Mouse (Mus musculus) CH12.LX (cell line): ENCODE measurements at regions not wholly inside any gene's neighbourhood (a gene's known extent, or its start where the extent isn't known, plus 50 kb on each side); places are given as distances from the start of the nearest gene placed in this dataset.
A peak's percentile ranks its signal among the peaks of the same experiment; 100 is the strongest.

Experiments
- DNase-seq: peaks from one replicate; pipeline ENCODE4 v3.0.0-alpha.2; 2013; ENCODE audit errors: extremely low read depth
- H3K27ac ChIP-seq: 2 replicates; pipeline ENCODE4 v1.5.1; 2012; ENCODE audit warnings: low read depth, mild to moderate bottlenecking, control low read depth, moderate library complexity; ENCODE audit not compliant: insufficient read depth
- H3K27me3 ChIP-seq: replicated peaks from 2 replicates; pipeline ENCODE3; 2012; ENCODE audit warnings: inconsistent platforms
- H3K36me3 ChIP-seq, 2 experiments: replicated peaks in 1 of 2; 2 replicates each; pipeline versions ENCODE3 to v1.6.1; 2012; ENCODE audit warnings: inconsistent platforms in 1 of 2, low read length in 1 of 2, mild to moderate bottlenecking in 1 of 2, mixed read lengths in 1 of 2, moderate library complexity in 1 of 2; ENCODE audit not compliant: control insufficient read depth in 1 of 2, insufficient read depth in 1 of 2
- H3K4me1 ChIP-seq, 2 experiments: 2 replicates each; pipeline ENCODE4 v1.6.1; 2012; ENCODE audit warnings: inconsistent platforms in 1 of 2, moderate library complexity in 1 of 2; ENCODE audit not compliant: insufficient read depth in 2 of 2, control insufficient read depth in 1 of 2
- H3K4me2 ChIP-seq: 2 replicates; pipeline ENCODE4 v1.6.1; 2012; ENCODE audit warnings: low read depth, mild to moderate bottlenecking, control low read depth; ENCODE audit not compliant: poor library complexity, insufficient read depth, severe bottlenecking
- H3K4me3 ChIP-seq, 3 experiments: fragments of 150-350 bp in 1 of 3; sonication (generic) in 1 of 3; replicated peaks in 1 of 3; 2 replicates each; pipeline versions ENCODE3 to v1.5.1; 2011 to 2012; ENCODE audit warnings: low read depth in 2 of 3, low read length in 2 of 3, mild to moderate bottlenecking in 2 of 3, moderate library complexity in 2 of 3, control low read depth in 1 of 3, improper control_type of control experiment in 1 of 3, inconsistent platforms in 1 of 3, mixed read lengths in 1 of 3; ENCODE audit not compliant: poor library complexity in 1 of 3
- H3K79me2 ChIP-seq: replicated peaks from 2 replicates; pipeline ENCODE4 v1.6.1; 2012; ENCODE audit warnings: mild to moderate bottlenecking, moderate library complexity; ENCODE audit not compliant: control insufficient read depth, poor library complexity, insufficient read depth, severe bottlenecking; ENCODE audit errors: extremely low read depth
- H3K9ac ChIP-seq: 2 replicates; pipeline ENCODE4 v1.6.1; 2012; ENCODE audit warnings: low read depth, mild to moderate bottlenecking, control low read depth, moderate library complexity; ENCODE audit not compliant: insufficient read depth
- H3K9me3 ChIP-seq: replicated peaks from 2 replicates; pipeline ENCODE3; 2012; ENCODE audit warnings: low read length, inconsistent platforms, mixed read lengths
- BHLHE40 ChIP-seq: IDR thresholded peaks from 2 replicates; pipeline ENCODE4 v1.6.1; 2011; ENCODE audit warnings: mild to moderate bottlenecking, low read depth, low read length, improper control_type of control experiment
- CHD2 ChIP-seq: IDR thresholded peaks from 2 replicates; pipeline ENCODE4 v1.6.1; 2011; ENCODE audit warnings: low read length, improper control_type of control experiment
- CTCF ChIP-seq, 2 experiments: IDR thresholded peaks in 1 of 2; conservative IDR thresholded peaks in 1 of 2; 2 replicates each; pipeline ENCODE4 v1.5.1; 2011 to 2012; ENCODE audit warnings: low read depth in 2 of 2, low read length in 2 of 2, improper control_type of control experiment in 1 of 2, inconsistent platforms in 1 of 2, mild to moderate bottlenecking in 1 of 2, moderate library complexity in 1 of 2
- ELF1 ChIP-seq: IDR thresholded peaks from 2 replicates; pipeline ENCODE4 v1.6.1; 2014; ENCODE audit warnings: low read depth, mild to moderate bottlenecking, inconsistent platforms, low read length, improper control_type of control experiment
- ETS1 ChIP-seq: conservative IDR thresholded peaks from 2 replicates; pipeline ENCODE4 v1.6.1; 2012; ENCODE audit warnings: low read depth, mild to moderate bottlenecking, inconsistent platforms, low read length, improper control_type of control experiment, moderate library complexity
- GABPA ChIP-seq: IDR thresholded peaks from 2 replicates; pipeline ENCODE4 v1.6.1; 2012; ENCODE audit warnings: low read depth, low read length, improper control_type of control experiment, inconsistent platforms; ENCODE audit not compliant: insufficient replicate concordance
- IRF4 ChIP-seq: IDR thresholded peaks from 2 replicates; pipeline ENCODE4 v1.6.1; 2014; ENCODE audit warnings: low read depth, mild to moderate bottlenecking, inconsistent platforms, low read length, improper control_type of control experiment
- JUN ChIP-seq: IDR thresholded peaks from 2 replicates; pipeline ENCODE4 v1.6.1; 2011; ENCODE audit warnings: low read depth, mild to moderate bottlenecking, low read length, improper control_type of control experiment, moderate library complexity; ENCODE audit not compliant: insufficient read depth
- JUND ChIP-seq: conservative IDR thresholded peaks from 2 replicates; pipeline ENCODE4 v1.6.1; 2011; ENCODE audit warnings: low read depth, low read length, improper control_type of control experiment
- KAT2A ChIP-seq: IDR thresholded peaks from 2 replicates; pipeline ENCODE4 v1.6.1; 2012; ENCODE audit warnings: low read length, improper control_type of control experiment, inconsistent platforms; ENCODE audit not compliant: insufficient replicate concordance
- MAZ ChIP-seq: IDR thresholded peaks from 2 replicates; pipeline ENCODE4 v1.6.1; 2012; ENCODE audit warnings: low read depth, mild to moderate bottlenecking, inconsistent platforms, low read length, improper control_type of control experiment, moderate library complexity
- MEF2A ChIP-seq: IDR thresholded peaks from 2 replicates; pipeline ENCODE4 v1.6.1; 2014; ENCODE audit warnings: low read depth, mild to moderate bottlenecking, inconsistent platforms, low read length, improper control_type of control experiment, borderline replicate concordance
- NELFE ChIP-seq: IDR thresholded peaks from 2 replicates; pipeline ENCODE4 v1.6.1; 2011; ENCODE audit warnings: low read depth, low read length, improper control_type of control experiment
- RAD21 ChIP-seq: IDR thresholded peaks from 2 replicates; pipeline ENCODE4 v1.6.1; 2011; ENCODE audit warnings: low read depth, mild to moderate bottlenecking, low read length, improper control_type of control experiment, moderate library complexity
- SIN3A ChIP-seq: IDR thresholded peaks from 2 replicates; pipeline ENCODE4 v1.6.1; 2012; ENCODE audit warnings: low read length, improper control_type of control experiment, inconsistent platforms
- SMC3 ChIP-seq: IDR thresholded peaks from 2 replicates; pipeline ENCODE4 v1.6.1; 2011; ENCODE audit warnings: low read depth, low read length, improper control_type of control experiment
- TCF12 ChIP-seq: IDR thresholded peaks from 2 replicates; pipeline ENCODE4 v1.6.1; 2014; ENCODE audit warnings: low read depth, mild to moderate bottlenecking, inconsistent platforms, low read length, improper control_type of control experiment
- UBTF ChIP-seq: IDR thresholded peaks from 2 replicates; pipeline ENCODE4 v1.6.1; 2012; ENCODE audit warnings: low read depth, mild to moderate bottlenecking, inconsistent platforms, low read length, improper control_type of control experiment, moderate library complexity
- USF1 ChIP-seq: IDR thresholded peaks from 2 replicates; pipeline ENCODE4 v1.6.1; 2014; ENCODE audit warnings: low read depth, mild to moderate bottlenecking, inconsistent platforms, low read length, improper control_type of control experiment
- ZC3H11A ChIP-seq: IDR thresholded peaks from 2 replicates; pipeline ENCODE4 v1.6.1; 2012; ENCODE audit warnings: low read depth, mild to moderate bottlenecking, inconsistent platforms, low read length, improper control_type of control experiment
- dilution Hi-C: fragments of 300-500 bp; cut with MboI; formaldehyde crosslinking; loops from 2 replicates; pipeline ENCODE4 v1.14.3; 2020; ENCODE audit warnings: low sequenced_read_pairs; ENCODE audit not compliant: extremely low pct_unique_long_range_greater_than_20kb, extremely low pct_ligation_motif_present
- in situ Hi-C: fragments of 300-500 bp; cut with MboI; formaldehyde crosslinking; loops from 3 replicates; pipeline ENCODE4 v1.14.3; 2019; ENCODE audit warnings: low sequenced_read_pairs, low pct_ligation_motif_present, low pct_unique_long_range_greater_than_20kb, mixed read lengths

- no peaks in the 10 kb centered on the region for H3K27me3 ChIP-seq
- H3K9me3 ChIP-seq: no peaks in the 10 kb centered on the region
- H3K9ac ChIP-seq: no peak overlapping the region
- H3K36me3 ChIP-seq: no peaks in the 10 kb centered on the region
- H3K4me1 ChIP-seq: no peaks in the 10 kb centered on the region; a peak in 1 of 4 replicates
- no peak overlapping the region for H3K4me3 ChIP-seq
- in situ Hi-C loops (no loop called here), dilution Hi-C loops (no loop called here)
- peak overlapping the region; percentile 39; the same call in 1 of the 2 replicates for H3K4me2 ChIP-seq
- no peak for TF ChIP-seq USF1
- peak; percentile 62 for TF ChIP-seq RAD21
- TF ChIP-seq SIN3A: no peak
- TF ChIP-seq MEF2A: no peak
- TF ChIP-seq SMC3: peak; percentile 76
- no peak for TF ChIP-seq UBTF
- peak; percentile 58 to 77; a peak in 3 of 4 replicates for TF ChIP-seq CTCF (conservative IDR thresholded peaks at IDR 0.05 in 1 of 2, IDR thresholded peaks at IDR 0.05 in 1 of 2; ENCODE audit: low read depth in 2 of 2, low read length in 2 of 2)
- peak; percentile 43 for DNase-seq
- no peaks in the 10 kb centered on the region for H3K79me2 ChIP-seq
- no peak overlapping the region for H3K27ac ChIP-seq
Observed at GRCm38 (mm10) chr5:91198620-91199019, 59.2 kb downstream of the Areg start.

- in situ Hi-C loops (no loop called here), dilution Hi-C loops (no loop called here)
- no peak for TF ChIP-seq RAD21
- peak; percentile 38; the same call in 1 of the 2 replicates for TF ChIP-seq BHLHE40
- TF ChIP-seq MAZ: no peak
- no peak for TF ChIP-seq IRF4
- no peak for TF ChIP-seq NELFE
- no peak for TF ChIP-seq GABPA
- no peak for DNase-seq
- no peaks in the 10 kb centered on the region; a peak in 1 of 4 replicates for H3K4me1 ChIP-seq
- no peaks in the 10 kb centered on the region for H3K27me3 ChIP-seq
- H3K9ac ChIP-seq: no peak overlapping the region
- no peak overlapping the region for H3K4me3 ChIP-seq
- no peak overlapping the region for H3K27ac ChIP-seq
- H3K79me2 ChIP-seq: no peaks in the 10 kb centered on the region
- no peak overlapping the region for H3K4me2 ChIP-seq
- no peaks in the 10 kb centered on the region for H3K9me3 ChIP-seq
- H3K36me3 ChIP-seq: no peaks in the 10 kb centered on the region
Observed at GRCm38 (mm10) chr5:91200448-91200847, 61.0 kb downstream of the Areg start.

- dilution Hi-C loops: no loop called here
- in situ Hi-C loops: no loop called here
Observed at GRCm38 (mm10) chr5:91204225-91205005, 65.0 kb downstream of the Areg start.

More at GRCm38 (mm10) chr5:91204225-91205005, 65.0 kb downstream of the Areg start:
- peaks cover 0 to 9% of the 10 kb centered on the region in 2 experiments; a peak in 2 of 4 replicates for H3K4me1 ChIP-seq
- H3K9me3 ChIP-seq: no peaks in the 10 kb centered on the region
- H3K36me3 ChIP-seq: no peaks in the 10 kb centered on the region
- H3K27ac ChIP-seq: no peak overlapping the region
- TF ChIP-seq KAT2A: no peak
- TF ChIP-seq ETS1: no peak
- no peak for TF ChIP-seq CTCF (conservative IDR thresholded peaks at IDR 0.05 in 1 of 2, IDR thresholded peaks at IDR 0.05 in 1 of 2; ENCODE audit: low read depth in 2 of 2, low read length in 2 of 2)
- no peak for TF ChIP-seq JUN
- no peak for TF ChIP-seq ELF1
- no peak for TF ChIP-seq CHD2
- no peak for TF ChIP-seq SMC3
- TF ChIP-seq JUND: no peak
- TF ChIP-seq ZC3H11A: no peak
- TF ChIP-seq TCF12: no peak
- no peak for TF ChIP-seq IRF4
- TF ChIP-seq GABPA: no peak
- TF ChIP-seq, all 38 proteins: peak for 0
- Histone ChIP-seq H3K79me2 (no peaks in the 10 kb centered on the region), H3K27me3 (no peaks in the 10 kb centered on the region), H3K4me2 (no peak overlapping the region), H3K9ac (no peak overlapping the region), H3K4me3 (no peak overlapping the region)
- DNase-seq: no peak
